Mouse (Mus musculus): ENCODE measurements around the gene Kng1.
"Not testable (repeated sequence)": the region's sequence is repeated elsewhere in the genome, so short reads cannot be mapped to it uniquely, and the experiment has no call there.

Kng1 gene

DNA sequence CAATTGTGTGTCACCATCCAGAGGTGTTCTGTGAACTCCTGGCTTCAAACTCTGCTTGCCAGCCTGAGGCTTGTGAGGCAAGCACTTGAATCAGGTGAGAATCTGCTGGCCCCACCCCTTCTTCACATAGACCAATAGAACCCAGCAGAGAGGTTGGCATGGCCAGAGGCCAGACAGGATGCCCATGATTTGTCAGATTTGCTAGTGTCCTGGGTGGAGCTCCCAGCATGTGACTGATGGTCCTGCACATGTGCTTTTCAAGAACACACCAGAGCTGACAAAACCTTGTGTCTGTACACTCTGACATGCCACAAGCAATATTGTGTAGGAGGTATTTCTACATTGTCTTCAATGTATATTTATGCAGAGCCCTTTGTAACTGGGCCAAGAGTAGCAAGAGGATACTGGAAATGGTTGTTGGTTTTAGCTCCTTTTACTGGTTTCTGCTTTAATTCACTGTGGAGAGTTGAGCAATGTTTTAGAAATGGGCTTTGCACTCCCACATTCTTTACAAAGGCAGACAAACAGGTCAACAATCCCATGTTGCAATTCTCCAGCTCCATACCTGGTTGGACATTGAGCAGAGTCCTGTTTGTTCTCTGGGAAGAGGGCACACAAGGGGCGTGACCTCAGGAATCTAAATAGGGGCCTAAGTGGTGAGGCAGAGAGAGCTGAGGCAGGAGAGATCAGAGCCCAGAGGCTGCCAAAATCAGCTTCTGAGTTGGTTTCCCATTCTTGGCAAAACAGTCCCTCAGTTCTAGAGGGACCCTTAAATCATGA, at the start of gene Kng1:
Gene Kng1, plus strand, starts transcription at position 198 of the 780 bp plus-strand sequence.
- DNase-seq, result not testable (repeated sequence)

DNA sequence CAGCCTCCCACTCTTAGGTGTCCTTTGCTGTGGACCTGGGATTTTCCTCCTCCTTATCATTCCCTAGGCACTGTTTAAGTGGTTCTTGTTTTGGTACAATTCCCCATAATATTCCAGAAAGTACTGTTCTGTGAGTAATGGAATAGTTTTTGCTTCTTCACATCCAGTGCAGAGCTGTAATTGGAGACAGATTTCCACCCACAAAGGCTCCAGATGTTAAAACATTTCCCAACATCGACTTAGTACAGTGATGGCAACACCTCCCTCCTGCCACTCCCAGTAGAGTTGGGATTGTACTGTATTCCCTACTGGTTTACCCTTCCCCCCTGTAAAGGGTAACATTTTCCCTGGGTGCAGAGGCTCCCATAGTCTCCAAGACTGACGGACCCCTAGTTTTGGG, 43.9 kb upstream of the Kng1 start:
- DNase-seq, result not testable (repeated sequence)

DNA sequence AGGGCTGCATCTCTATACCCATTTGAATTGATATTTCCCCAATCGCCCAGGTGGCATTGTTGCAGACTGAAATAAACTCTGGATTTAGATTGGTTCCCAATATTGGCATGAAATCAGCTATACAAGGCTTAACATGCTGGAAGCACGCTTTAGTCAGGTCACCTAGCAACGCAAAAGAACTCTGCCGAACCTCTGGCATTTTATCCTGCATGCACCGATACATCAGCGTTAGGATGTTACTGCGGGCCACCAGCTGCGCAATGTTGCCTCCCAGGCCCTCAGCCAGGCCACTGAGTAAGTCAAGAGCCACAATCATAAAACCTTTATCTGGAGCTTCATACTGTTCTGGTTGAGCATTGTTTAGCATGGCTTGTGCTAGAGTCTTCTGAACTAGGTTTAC, 43.0 kb upstream of the Kng1 start:
- DNase-seq, result not testable (repeated sequence)

- DNase-seq, result not testable (repeated sequence)
Measured at GRCm38 (mm10) chr16:23020571-23020970, 37.1 kb upstream of the Kng1 start.

GRCm38 (mm10) chr16:23025111-23025510, 32.6 kb upstream of the Kng1 start:
- no peak for DNase-seq

GRCm38 (mm10) chr16:23026582-23026981, 31.1 kb upstream of the Kng1 start:
- DNase-seq, result no peak

- not testable (repeated sequence) for DNase-seq
Measured at GRCm38 (mm10) chr16:23027341-23027740, 30.3 kb upstream of the Kng1 start.

- peak; percentile 15 for DNase-seq
Measured at GRCm38 (mm10) chr16:23028966-23029600, 28.6 kb upstream of the Kng1 start, which contains the start of gene Kng2. Gene Kng2 (minus strand): TSS chr16:23029482.

DNA sequence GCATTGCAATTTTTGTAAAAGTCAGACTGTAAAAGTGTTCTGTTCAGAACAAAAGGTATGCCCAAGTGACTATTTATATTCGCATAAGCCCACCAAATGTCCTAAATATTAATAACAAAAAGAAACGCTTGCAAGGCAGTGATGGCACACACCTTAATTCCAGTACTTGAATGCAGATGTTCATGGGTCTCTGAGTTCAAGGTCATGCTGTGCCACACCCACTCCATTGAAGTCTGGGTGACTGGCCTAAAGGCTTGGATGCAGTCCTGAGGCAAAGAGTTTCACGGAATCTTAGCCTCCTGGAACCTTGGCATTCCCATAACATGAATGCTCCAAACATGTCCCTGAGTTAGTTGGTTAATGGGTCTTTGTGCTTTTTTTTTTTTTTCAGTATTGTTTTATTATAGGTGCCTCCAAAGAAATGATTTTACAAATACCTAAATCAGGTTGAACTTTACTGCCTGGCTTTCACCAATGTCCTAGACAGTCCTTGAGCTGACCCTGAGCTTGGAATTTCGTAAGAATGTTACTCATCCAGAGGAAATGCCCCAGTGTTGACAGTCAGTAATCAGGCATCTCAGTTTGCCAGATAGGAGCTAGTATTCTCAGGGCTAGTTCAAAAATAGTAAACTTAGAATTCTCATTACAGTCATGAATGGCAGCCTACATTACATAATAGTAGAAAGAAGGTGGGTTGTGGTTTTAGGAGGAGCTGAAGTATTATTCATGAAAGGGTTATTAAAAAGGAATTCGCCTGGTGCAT, 26.8 kb upstream of the Kng1 start:
- DNase-seq, result no peak

- no peak for DNase-seq
Measured at GRCm38 (mm10) chr16:23033673-23034072, 24.0 kb upstream of the Kng1 start.

DNA sequence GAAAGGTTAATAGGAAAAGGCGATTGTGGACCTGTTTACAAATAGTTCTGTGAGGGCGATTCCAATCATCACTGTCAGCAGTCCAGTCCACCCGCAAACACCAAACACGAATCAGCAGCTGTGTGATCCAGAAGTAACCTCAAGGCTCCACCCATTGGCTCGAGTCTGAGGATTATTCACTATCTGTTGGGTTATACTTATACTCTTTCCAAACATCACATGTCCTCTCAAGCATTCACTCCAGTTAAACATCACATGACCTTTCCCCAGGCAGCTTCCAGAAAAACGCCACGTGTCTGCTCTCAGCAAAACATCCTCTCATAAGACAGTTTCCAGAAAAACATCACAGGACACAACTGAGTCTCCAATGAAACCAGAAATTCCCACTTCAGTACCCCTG, 19.9 kb upstream of the Kng1 start:
- no peak for DNase-seq

GRCm38 (mm10) chr16:23039281-23039680, 18.4 kb upstream of the Kng1 start:
- no peak for DNase-seq

DNA sequence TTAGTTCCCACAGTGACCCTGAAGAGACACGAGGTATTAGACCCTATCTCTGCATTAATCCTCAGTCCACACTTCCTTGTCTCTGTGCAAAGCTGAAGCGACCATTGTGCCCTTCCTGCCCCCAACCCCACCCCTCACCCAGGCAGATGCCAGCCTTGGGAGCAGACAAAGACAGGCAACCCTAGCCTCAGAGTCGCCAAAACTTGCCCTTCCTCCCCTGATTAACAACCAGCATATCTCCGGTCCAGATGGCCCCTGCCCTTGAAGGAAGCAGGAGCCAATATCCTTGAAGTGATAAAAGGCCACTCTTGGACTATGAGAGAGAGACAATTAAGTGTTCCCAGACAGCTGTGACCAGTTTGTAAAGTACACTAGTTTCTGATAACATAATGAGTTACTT, 16.8 kb upstream of the Kng1 start:
- DNase-seq, result no peak

DNA sequence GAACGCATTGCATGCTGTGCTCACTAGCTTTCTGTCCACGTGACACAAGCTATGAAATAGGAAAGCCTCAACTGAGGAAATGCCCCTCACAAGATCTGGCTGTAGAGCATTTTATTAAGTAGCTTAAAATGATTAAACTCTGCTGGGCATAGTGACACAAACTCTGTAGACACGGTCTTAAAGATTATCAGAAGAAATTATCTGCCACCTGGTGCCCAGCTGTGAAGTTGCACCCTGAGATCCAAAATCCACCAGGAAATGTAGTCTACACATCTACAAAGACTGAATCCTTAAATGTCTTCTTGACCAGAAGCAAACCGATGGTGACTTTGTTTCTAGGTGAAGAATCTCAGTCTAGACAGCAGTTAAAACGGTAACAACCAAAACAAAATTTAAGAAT, 11.3 kb upstream of the Kng1 start:
- DNase-seq, result peak; percentile 13

DNA sequence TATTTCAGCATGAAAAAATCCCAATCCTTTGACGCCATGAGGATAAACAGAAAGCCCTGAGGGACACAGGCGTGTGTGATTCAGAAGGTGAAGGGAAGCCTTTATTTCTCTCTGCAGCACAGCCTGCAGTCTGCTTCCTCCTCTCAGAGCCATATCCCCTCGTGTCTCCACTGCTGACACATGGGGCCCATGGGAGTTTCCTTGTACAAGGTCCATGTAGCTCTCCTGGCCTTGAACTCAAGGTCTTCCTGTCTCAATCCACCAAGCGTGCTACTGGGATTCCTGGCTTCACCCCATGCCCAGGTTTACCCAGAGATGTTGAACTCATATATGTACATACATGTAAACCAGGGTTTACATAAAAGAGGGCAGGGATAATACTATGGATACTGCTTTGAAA, 2.0 kb downstream of the Kng1 start:
- not testable (repeated sequence) for DNase-seq

DNA sequence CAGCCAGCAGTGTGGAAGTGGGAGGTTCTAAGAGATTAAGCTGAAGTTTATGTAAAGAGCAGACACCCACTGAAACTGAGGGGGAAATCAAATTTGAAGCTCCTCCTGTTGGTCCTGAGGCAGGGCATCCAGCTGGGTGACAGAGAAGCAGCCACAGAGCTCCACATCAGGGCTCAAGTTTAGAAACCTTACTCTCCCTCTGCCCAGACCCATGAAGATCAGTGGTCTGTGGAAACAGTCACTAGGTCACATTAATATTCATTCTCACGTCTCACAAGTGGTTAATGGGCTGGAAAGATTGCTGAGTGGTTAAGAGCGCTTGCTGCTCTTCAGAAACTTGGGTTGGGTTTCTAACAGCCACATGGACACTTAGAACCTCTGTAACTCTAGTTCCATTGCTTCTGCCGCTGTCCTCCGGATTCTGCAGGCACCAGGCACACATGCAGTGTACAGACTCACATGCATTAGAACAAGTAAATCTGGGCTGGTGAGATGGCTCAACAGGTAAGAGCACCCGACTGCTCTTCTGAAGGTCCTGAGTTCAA, 3.2 kb downstream of the Kng1 start:
- DNase-seq, result not testable (repeated sequence)

DNA sequence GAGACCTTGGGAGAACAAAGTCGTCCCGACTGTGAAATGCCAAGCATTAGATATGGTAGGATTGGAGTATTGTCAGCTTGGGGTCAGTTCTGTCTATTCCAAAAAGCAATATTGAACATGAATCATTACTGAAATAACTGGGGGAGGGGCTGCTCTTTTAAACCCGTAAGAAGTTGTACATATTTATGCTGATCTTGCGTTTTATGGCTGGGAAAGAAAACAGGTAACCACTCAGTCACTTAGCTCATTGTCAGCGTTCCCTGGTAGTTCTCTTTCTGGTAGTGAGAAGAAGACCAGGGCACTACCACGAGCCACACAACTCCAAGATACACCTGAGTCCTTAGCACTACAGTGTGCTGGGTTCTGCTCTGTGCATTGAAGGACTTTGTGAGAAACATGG, 19.9 kb downstream of the Kng1 start:
- DNase-seq, result not testable (repeated sequence)

DNA sequence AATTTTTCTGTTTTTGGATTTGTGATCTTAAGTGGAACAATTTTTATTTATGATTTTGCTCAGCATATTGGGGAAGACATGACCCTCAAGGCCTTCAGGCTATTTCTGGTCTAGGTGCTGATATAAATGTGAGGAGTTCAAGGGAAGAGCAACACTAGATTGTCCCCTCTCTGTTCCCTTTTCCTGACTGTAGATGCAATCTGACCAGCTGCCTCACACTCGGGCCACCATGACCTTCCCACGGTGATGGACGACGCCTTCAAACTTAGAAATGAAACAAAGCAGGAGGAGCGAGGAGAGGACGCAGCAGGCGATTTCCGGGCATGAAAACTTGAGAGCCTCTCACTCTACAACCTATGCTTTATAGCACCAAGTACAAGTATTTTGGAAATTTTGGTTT, 29.5 kb downstream of the Kng1 start:
- DNase-seq, result not testable (repeated sequence)

- not testable (repeated sequence) for DNase-seq
Measured at GRCm38 (mm10) chr16:23087712-23088111, 30.0 kb downstream of the Kng1 start.

DNA sequence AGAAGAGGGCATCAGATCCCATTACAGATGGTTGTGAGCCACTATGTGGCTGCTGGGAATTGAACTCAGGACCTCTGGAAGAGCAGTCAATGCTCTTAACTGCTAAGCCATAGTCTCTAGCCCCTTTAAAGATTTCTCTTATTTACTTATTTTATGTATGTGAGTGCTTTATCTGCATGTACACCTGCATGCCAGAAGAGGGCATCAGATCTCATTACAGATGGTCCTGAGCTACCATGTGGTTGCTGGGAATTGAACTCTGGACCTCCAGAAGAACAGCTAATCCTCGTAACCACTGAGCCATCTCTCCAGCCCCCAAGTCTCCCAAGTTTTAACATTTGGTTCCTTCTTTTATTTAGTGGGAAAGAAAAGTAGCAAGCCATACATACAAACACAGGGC, 30.8 kb downstream of the Kng1 start:
- DNase-seq, result not testable (repeated sequence)

- not testable (repeated sequence) for DNase-seq
Measured at GRCm38 (mm10) chr16:23091345-23091744, 33.7 kb downstream of the Kng1 start.

GRCm38 (mm10) chr16:23093321-23093953, 35.8 kb downstream of the Kng1 start:
- no peak for DNase-seq

DNA sequence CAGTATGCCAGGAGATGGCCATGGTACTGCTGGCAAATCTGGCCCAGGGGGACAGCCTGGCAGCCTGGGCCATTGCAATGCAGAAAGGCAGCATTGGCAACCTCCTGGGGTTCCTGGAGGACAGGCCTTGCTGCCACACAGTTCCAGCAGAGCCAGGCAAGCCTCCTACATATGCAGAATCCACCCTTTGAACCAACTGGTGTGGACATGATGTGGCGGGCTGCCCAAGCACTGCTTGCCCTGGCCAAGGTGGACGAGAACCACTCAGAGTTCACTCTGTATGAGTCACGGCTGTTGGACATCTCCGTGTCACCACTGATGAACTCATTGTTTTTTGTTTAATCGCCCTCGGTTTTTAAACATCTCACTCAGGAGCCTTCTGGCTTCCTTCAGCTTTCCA, 36.5 kb downstream of the Kng1 start:
- no peak for DNase-seq

Measured in lung, postnatal 14 days (tissue).